Mouse (Mus musculus) CD4-positive, CD25-positive, alpha-beta regulatory T cell, adult 4 months (primary cell): ENCODE measurements around the gene Shoc2. TPM values are rescaled to one million over a fixed set of nuclear protein-coding genes. Genes with fewer than 3 reads are reported as not detected.
A peak's percentile ranks its signal among the peaks of the same experiment; 100 is the strongest.
"Not testable (repeated sequence)": the region's sequence is repeated elsewhere in the genome, so short reads cannot be mapped to it uniquely, and the experiment has no call there.

Experiments
- ATAC-seq: one replicate; pipeline ENCODE4 v1.8.0; 2017
- polyA plus RNA-seq, 2 experiments: library from polyadenylated mRNA; unstranded; fragments of 100-300 nt; shearing (Covaris generic); gene quantifications; one replicate each; pipeline ENCODE4 v1.2.1; 2017

The Shoc2 gene
- 10 to 100 TPM; 65.7 to 68.8 TPM for polyA plus RNA-seq

DNA sequence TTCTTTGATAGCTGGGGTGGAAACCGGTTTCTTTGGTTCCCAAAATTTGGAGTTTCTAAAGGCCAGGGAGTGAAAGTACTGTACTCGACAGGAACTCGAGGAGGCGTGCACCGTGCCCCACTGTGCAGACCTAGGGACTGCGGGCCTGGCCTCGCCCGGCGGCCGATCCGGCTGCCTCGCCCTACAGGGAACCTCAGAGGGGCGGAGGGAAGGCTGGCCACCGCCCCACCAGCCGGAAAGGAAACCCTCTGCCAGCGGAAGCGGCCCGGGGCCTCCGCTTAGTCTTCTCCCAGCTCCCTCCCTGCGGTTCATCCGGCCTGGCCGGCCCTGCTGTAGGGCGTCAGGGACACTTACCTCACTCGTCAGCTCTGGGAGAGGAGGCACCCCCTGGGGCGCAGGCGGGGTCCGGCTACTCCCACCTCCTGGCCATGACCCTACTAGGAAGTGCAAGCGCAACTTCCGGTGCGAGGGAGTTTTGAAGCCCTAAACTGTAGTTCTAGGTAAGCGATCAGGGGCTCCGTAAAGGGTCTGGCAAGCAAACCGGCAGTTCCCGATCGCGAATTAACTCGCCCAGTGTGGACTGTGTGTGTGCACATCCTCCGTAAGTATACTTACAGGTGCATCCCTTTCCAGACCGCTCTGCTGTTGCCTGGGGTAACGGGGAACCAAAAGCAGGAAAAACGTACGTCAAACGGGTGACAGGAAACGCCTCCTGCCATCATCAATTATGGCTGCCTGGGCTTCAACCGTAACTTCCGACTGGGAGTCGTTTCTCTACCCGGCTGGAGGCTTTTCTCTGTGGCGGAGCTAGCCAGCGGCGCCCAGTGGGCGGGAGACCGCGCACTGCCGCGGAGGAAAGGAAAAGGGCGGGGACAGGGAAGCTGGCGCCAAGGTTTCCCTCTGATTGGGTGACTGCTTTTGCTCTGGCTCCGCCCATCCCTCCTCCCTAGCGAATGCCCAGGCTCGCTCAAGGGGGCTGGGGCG lies at the start of gene Shoc2, which contains the start of gene Bbip1:
TSS of gene Shoc2 (plus strand) at position 505 of the 984 bp plus-strand sequence.
TSS of gene Bbip1 (minus strand) at position 826 of the 984 bp plus-strand sequence.
- peak; percentile 87 for ATAC-seq

DNA sequence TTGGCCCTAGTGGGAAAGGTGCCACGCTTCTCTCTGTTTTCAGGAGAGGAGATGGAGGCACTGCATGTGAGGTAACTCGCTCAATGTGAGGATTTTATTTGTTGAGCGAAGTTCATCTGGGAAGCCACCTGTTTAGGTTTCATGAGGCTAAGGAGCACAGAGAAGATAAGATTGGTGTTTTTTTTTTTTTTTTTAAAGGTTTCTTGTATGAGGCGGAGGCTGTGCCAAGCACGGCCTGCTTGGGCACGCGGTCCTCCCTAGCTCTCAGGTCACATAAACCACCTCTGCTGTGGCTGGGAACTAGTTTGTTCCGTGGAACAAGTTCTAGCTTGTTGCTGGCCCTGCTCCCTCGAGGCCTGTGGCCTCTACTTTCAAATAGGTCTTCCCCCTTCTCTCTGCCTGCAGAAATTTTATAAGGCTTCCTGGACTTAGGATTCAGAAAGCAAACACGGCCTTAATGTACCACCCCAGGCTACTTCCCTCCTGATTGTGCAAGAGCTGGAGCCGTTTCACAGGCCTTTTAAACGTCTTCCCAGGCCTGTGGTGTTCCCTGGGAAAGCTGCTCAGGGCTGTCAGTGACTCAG lies 49.5 kb upstream of the Shoc2 start:
- no peak for ATAC-seq

DNA sequence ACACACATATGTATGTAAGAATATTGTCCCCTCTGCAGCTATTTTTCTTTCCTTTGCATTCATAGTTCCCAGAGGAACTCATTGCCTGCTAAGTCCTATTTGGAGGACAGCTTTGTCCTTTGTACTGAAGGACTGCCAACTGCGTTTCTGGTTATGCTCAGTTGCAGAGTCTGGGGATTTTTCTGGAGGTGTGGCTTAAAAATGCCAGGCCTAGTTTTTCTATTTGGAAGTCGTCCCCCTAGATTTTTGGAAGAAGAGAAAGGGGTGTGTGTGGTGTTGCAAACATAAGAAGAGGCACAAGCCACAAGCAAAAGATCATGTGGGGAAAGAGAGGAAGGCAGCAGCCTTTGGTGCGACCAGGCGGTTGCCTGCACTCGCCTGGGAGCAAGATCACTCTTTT lies 46.1 kb upstream of the Shoc2 start:
- no peak for ATAC-seq

DNA sequence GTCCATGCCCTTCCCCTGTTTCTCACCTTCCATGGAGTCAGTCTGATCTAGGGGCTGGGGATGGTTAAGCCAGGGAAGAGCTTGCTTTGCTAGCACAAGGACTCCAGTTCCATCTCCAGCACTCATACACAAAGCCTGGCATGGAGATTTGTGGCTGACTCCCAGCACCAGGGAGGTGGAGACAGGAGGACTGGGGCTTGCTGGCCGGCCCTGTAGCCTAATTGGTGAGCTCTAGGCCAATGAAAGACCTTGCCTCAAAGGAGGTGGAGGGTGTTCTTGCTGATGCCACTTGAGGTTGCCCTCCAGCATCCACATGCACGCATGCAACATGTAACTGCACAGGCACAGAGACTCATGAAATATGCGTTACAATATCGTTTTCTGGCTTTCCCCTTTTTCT lies 45.6 kb upstream of the Shoc2 start:
- no peak for ATAC-seq

DNA sequence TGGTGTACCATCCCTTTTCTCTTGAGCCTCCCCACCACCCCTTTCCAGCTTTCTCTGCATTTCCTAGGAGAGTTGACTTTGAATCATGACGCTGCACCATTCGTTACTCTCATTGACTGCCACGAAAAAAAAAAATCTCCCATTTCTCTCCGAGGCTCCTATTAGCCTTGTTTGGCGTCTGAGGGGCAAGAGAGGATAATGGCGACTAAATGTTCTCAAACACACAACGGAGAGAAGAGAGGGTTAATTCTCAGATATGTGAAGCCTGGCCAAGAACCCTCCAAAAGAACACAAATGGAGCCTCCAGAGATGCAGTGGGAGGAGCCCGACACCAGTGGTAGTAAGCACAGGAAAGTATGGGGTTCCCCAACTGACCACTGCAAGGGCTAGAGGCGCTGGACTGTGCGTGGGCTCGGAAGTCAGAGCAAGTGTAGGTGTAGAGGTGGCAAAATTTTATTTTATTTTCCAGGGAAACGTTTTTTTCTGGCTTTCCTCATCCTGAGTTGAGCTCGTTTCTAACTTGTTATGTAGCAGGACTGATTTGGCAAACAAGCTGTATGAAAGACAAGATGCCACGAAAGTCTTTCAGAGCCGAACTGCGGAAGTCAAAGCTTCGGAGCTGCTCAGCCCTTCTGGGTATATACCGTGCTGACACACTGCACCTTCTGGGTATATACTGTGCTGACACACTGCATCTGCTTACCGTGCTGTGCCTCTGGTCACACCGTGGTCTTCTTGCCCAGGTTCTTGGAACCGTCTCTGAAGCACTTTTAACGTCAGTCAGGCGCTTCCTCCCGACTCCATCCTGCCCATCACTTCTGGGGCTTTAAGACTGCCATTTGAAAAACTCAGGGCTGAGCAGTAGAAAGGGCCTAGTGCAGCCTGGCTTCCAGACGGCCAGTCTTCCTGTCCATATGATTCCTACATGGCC lies 44.9 kb upstream of the Shoc2 start:
- ATAC-seq, result peak; percentile 19

DNA sequence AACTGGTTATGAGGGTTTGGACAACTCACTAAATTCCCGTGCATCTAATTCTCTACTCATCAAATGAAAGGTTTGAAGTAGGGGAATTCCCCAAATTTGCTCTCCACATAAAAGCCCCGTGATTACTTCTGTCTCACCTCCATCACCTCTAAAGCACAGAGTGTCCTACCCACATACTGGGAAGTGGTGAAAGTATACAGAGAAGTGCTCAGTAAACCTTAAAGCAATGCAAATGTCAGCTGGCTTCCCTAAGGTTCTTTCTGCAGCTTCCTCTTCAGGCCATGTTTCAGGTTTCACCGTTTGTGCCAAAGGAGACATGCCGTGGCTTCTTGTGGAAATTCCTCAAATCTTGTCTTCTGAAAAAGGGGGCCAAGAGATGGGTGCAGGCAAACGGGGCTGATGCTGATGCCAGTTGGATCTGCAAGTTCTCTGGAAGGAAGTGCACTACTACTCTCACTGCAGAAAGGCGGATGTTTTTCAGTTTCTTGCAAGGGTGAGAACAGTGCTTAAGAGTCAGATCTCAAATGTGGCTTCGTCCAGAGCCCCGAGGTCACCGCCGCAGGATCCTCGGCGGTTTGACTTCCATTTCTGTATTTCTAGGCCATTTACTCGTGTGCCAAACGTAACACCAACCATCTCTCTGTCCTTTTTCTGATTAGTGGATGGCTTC lies 44.0 kb upstream of the Shoc2 start:
- peak; percentile 60 for ATAC-seq

DNA sequence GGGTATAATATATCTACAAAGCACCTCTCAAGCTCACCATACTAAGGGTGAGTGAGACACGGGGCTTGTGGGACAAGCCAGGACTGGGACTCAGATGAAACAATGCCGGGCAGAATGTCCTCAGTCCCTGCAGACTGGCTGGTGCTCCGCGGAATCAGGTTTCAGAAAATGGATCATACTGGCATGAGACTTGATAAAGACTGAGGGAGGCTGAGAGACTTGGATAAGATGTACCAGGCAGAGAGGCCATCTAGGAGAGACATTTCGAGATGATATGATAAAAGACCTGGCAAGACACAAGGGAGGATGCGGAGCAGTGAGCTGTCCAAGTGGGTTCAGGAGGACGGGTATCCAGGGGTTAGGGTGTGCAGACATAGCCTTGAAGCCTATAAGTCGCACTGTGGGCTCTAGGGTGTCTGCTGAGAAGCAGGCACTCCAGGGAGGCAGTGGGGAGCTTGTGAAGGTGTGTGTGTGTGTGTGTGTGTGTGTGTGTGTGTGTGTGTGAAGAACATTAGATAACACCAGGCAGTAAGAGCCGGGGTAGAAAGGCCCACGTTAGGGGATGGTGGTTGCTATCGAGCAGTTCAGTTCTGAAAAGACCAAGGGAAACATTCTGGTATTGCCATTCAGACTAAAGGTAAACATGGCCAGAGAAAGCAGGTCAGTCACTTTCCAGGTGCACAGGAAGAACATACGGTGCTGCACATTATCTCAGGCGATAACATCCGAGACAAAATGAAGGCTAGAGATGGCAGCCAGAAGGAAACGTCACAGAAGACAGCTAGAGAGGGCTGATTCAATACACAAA lies 42.0 kb upstream of the Shoc2 start:
- ATAC-seq, result peak; percentile 17

DNA sequence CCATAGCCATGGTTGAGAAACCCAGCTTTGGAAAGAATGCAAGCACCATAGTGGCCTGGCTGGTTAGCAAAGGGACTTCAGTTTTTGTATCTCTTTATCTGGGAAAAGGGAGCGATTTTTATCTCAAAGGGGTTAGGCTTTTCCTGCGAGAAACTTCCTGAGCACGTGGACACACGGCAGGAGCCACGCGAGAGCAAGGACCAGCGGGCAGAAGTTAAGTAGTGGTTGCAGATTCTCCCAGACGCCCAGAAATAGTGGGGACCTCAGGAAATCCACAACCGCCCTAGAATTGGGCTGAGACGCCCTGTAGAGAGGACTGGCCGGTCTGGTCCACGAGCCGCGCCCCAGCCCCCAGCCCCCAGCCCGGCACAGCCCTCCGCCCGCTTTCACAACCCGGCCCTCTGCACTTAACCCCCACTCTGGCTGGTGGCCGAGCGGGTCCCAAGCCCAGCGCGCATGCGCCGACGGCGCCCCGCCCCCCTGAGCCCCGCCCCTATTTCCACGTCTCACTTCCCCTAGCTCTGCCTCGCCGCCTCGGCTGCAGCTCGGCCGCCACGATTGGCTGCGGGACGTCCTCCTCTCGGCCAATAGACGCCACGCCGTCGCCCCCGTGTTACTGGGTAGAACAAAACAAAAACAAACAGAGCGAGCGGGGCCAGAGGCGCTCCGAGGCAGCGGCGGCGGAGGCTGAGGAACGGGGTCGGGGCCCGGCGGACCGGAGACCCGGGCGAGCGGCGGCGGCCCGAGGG lies 41.2 kb upstream of the Shoc2 start:
- peak; percentile 71 for ATAC-seq

DNA sequence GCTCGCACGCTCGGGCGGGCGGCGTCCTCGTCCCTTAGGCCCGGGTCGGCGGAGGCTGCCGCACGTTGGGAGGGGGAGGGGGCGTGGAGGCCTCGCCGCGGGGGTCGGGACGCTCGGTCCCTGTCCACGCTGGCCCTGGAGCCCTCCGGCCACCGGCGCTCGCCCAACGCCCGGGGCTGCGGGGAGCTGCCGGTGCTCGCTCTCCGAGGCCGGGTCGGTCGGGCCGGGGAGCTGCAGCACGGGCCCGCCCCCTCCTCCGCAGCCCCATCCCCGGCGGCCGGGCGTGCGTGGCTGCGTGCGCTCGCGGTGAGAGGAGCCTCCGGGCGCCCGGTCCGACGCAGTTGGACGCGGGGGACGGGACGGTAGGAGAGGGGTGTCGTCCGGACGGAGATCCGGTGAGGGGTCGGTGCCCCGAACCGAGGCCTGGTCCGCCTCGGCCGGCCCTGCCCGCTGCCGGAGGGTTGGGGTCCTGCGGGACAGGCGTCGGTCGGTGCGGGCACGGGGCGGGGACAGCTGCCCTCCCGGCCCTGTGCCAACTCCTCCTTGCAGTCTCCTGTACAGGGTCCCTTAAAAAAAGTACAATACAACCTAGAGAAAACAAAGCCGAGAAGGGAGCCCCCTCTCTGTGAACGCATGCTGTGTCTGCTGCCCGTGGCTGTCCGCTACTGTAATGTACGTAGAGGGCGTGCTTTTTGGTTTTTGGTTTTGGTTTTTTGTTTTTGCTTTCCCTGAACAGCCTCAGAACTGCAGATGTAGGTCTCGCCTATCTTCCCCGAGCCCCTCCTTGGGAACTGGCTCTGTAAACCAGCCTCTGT lies 40.4 kb upstream of the Shoc2 start:
- peak; percentile 14 for ATAC-seq

DNA sequence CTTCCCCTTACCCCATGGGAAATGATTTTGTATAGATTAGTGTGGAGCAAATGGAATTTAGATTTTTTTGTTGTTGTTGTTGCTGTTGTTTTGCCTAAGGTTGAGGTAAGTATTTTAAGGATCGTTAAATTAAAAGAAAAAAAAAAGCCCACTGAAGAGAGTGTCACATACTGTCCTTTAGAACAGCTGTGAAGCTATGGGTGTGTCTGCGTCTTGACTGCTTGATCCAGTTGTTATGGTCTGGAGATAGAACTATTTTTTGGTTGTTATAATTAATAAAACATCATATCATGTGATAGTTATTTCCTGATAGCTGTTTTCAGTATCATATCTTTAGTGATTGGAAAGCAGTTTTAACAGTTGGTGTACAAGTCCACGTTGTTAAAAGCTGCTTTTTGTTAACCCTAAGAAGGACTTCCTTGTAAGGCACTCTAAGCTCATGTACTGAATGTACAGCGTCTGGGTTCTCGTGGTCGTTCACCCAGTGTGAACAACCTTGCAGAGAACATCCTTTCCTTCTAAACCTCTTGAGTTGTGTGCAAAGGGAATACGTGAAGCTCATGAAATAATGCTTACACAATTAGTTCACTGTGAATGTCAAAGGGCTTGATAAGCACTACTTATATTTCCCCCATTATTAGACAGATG lies 39.1 kb upstream of the Shoc2 start:
- no peak for ATAC-seq

DNA sequence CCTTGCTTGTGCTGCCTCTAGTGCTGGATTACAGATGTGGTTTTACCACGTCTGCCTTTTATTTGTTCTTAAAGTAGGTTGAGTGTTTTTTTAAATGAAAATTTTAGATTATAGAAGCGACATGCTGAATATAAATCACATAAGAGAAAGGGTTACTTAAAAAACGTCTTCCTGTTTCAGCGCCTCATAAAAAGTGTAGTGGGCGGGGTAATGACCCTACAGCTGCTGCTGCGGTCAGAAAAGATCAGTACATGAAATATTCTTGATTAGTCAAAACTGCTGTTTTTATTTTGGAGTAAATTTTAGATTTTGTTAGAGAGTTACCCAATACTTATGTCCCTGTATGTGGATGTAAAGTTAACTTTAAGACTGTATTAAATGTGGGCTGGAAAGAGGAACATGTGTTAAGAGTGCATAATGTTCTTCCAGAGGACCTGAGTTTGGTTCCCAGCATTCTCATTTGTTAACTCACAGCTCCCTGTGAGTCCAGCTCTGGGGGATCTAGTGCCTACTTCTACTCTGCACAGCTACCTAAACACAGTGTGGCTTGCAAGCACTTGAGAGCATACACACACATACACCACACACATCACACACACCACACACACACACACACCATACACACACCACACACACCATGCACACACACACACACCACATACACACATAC lies 37.9 kb upstream of the Shoc2 start:
- peak; percentile 29 for ATAC-seq

DNA sequence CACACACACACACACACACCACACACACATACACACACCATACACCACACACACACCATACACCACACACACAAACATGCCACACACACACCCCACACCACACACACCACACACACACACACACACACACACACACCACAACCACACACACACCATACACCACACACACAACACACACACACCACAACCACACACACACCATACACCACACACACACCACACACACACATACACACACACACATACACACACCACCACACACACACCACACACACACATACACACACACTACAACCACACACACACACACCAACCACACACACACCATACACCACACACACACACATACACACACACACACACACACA lies 37.4 kb upstream of the Shoc2 start:
- ATAC-seq, result not testable (repeated sequence)

DNA sequence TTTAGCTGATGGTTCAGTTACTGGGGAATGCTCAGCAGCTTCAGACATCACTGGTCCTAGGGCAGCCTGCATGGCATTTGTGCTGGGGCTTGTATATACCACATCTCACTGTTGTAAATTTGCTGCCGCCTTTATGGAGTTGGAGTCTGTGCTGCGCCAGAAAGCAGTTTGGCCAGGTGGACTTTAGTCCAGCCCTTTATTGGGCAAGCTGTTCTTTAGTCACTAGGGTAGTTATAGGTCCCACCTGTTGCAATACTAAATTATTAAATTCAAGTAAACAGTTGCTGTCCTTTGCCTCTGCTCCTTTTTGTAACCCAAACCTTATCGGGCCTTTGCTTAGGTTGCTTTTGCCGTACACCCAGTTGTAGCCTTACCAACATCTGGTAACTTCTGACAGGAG lies 29.2 kb upstream of the Shoc2 start:
- ATAC-seq, result no peak

DNA sequence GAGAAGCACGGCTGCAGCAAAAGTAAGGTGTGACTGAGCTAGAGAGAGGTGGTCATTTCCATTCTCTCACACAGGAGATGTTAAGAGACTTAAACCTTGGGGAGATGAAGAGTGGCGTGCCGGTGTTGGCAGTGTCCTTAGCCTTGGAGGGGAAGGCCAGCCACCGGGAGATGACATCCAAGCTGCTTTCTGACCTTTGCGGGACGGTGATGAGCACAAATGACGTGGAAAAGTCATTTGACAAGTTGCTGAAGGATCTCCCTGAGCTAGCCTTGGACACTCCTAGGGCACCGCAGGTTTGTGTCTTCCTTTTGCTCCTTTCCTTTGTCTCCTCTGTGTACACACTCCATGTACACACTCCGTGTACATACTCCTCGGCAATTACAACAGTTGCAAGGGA lies 24.6 kb upstream of the Shoc2 start:
- ATAC-seq, result no peak

DNA sequence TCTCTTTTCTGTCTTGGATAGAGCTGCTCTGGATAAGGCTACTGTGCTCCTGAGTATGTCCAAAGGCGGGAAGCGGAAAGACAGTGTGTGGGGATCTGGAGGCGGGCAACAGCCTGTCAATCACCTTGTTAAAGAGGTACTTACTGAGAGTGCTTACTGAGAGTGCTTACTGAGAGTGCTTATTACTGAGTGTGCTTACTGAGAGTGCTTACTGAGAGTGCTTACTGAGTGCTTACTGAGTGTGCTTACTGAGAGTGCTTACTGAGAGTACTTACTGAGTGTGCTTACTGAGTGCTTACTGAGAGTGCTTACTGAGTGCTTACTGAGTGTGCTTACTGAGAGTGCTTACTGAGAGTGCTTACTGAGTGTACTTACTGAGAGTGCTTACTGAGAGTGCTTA lies 22.1 kb upstream of the Shoc2 start:
- not testable (repeated sequence) for ATAC-seq

DNA sequence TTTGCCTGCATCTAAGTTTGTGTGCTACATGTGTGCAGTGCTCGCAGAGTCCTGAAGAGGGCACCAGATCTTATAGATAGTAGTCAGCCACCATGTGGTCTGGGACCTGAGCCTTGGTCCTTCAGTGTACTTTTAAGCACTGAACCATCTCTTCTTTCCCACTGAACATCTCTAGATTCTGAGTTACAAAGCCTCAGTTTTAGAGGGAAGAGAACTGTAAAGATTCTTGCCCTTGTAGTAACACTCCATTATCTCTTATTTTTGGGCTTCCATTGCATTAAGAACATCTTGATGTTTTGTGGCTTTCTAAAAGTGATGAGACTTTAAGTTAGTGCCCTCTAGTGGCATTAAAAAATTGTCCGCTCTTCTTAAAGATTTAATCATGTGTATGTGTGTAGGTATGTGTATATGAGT lies 18.8 kb upstream of the Shoc2 start:
- ATAC-seq, result peak; percentile 64

DNA sequence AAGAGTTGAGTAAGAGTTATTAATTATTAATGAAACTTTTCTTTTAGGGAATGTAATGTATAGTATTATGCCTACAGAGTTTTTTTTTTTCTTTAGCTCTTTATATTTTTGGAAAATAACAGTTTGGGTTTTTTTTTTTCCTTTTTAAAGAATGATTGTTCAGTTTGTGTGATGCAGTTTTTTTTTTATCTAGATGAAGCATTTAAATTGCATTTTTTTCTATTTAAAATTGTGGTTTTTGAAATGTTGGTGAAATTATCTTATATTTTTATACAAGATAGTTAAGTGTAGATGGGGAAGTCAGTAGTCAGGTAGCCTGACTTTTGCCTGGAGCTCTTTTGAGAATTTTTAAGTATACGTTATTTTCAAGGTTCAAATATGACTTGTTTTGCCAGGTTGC lies 17.4 kb upstream of the Shoc2 start:
- no peak for ATAC-seq

DNA sequence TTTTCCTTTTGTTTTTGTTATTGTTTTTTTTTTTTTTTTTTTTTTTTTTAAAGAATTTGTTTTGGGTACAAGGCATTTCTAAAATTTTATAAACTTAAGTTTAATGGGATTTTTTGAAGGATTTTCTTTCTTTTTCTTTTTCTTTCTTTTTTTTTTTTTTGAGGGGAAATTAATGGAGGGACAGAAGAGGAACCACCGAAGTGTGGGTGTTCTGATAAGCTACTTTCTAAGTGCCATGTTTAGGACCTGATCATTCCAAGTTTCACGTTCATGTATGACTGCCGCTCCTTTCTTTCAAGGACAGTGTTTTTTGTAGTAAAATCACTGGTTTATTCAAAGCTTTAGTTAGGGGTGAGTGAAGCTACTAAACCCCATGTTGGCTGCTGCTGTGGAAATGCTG lies 14.9 kb upstream of the Shoc2 start:
- ATAC-seq, result no peak

DNA sequence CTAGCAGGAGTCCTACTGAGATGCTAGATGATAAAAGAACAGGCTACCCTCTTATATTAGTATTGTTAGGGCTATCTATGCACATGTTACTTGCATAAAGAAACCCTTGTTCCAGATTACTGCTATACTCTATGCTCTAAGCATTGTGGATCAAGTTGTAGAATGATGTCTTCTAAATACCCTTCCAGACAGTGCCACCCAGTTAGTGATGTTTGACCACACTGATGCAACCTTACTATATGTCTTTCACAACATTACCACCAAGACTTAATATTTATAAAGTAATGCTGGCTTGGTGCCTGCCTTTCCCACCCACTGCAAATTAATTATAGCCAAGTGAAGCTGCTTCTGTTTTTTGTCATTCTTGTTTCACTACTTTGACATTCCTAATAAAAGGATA lies 11.1 kb upstream of the Shoc2 start:
- ATAC-seq, result no peak
